Mouse (Mus musculus): ENCODE measurements around the gene Tas2r119.

DNA sequence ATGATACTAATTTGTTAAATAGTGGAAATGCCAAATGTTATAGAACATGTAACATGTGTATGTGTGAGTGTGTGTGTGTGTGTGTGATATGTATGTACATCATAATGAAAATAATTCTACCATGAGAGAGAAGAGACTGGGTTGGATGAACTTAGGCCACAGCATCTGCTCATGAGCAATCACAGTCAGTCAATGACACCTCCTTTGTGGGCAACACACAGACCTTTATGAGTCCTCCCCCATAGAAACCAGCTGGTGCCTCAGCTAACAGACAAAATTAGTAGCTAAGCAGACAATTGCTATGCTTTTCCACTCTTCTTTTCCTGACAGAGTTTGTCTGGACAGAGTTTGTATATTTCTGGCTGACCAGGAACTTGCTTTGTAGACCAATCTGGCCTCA, 7.9 kb downstream of the Tas2r119 start:
- TF ChIP-seq CTCF (IDR thresholded peaks at IDR 0.05; ENCODE audit: low read depth) (no peak), EP300 (IDR thresholded peaks at IDR 0.05; ENCODE audit: low read depth) (no peak)
